Mouse (Mus musculus): ENCODE data around the gene Tmem255b.

Gene Tmem255b

GRCm38 (mm10) chr8:13446456-13446855, 11.5 kb downstream of the Tmem255b start:
- in situ Hi-C loops (cut with MboI, MseI) = no loop called here

DNA sequence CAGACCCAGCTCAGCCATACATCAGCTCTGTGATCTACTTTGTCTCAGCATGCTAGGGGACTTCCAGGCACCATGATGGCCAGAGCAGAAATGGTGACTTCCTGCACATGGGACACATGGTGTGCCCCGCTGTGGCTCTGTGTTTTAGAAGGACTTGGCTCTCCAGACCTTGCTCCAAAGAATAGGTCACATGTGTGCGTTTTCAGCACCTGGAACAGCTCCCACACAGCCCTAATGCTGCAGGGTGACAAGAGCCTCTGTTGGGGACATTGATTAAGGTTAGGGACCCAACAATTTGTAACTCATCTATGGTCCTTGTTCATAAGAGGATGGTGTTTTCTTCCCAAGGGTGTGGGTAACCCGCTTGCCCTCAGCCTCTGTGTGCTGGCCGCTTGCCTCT, 13.2 kb downstream of the Tmem255b start:
- in situ Hi-C loops (cut with MboI, MseI) = no loop called here

DNA sequence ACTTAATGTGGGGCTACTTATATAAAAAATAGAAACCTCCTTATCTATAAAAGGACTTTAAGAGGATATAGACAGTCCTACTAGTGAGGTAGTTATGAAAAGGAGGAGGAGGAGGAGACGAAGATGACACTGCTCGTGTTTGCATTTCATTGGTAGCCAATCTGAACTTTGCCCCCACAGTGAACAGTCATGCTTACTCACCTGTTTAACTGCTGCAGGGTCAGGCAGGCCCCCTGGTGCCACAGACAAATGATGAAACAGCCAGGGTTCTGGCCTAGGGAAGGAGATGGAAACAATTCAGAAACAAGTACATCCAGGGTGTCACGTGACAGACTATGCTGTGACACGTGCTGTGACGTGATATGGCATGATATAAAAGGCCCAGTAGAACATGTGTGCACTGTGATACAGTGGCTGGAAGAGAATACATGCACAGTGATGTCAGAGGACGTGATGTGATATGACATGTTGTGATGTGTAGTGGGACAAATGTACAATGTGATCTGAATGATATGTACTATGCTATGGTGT, 16.8 kb downstream of the Tmem255b start:
- in situ Hi-C loops (cut with MboI, MseI) = no loop called here

GRCm38 (mm10) chr8:13454341-13455113, 19.5 kb downstream of the Tmem255b start:
- in situ Hi-C loops (cut with MboI, MseI) = no loop called here

DNA sequence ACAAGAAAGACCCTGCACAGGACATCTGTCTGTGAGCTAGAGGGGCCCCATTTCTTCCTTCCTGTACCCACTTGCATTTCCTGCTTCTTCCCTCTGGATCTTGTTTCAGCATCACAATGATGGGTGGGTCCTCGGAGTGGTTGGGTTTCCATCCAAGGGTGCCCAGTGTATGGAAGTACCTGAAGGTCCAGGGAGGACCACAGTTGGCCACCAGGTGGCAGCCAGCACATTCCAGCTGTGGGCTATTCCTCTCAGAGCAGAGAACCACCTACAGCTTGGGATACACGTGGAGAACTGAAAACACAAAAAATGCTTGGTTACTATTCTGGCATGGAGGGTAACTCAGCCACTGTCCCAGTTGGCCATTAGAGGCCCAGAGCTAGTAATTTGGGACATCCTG, 20.3 kb downstream of the Tmem255b start:
- in situ Hi-C loops (cut with MboI, MseI) = no loop called here

- in situ Hi-C loops (cut with MboI, MseI) = no loop called here
Observed at GRCm38 (mm10) chr8:13459431-13459830, 24.4 kb downstream of the Tmem255b start.

GRCm38 (mm10) chr8:13461085-13461765, 26.2 kb downstream of the Tmem255b start:
- in situ Hi-C loops (cut with MboI, MseI) = loop anchor here (5.0 kb wide), 1 partner anchor 49 kb away; no protein-coding TSS in a partner anchor

DNA sequence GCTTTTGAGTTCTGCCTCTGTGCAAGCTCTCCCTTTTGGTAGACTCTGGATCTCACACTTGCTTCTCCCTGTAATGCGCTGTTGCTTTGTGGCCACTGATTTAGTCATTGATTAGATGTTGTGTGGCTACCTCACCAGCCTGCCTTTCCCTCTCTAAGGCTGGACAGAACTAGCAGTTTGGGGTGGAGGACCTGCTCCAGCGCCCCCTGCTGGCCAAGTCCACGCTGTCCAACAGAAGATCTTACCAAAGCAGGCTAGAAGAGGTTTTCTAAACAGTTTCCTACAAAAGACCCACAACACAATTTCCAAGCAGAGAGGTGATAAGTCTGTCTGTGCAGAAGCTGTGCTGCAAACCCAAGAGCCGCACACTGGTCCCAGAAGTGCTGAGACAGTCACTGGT, 26.9 kb downstream of the Tmem255b start:
- in situ Hi-C loops (cut with MboI, MseI) = loop anchor here (5.0 kb wide), 1 partner anchor 50 kb away; no protein-coding TSS in a partner anchor

- in situ Hi-C loops (cut with MboI, MseI) = loop anchor here (5.0 kb wide), 1 partner anchor 50 kb away; no protein-coding TSS in a partner anchor
Observed at GRCm38 (mm10) chr8:13462392-13462791, 27.4 kb downstream of the Tmem255b start.

GRCm38 (mm10) chr8:13465324-13465723, 30.3 kb downstream of the Tmem255b start:
- in situ Hi-C loops (cut with MboI, MseI) = no loop called here

DNA sequence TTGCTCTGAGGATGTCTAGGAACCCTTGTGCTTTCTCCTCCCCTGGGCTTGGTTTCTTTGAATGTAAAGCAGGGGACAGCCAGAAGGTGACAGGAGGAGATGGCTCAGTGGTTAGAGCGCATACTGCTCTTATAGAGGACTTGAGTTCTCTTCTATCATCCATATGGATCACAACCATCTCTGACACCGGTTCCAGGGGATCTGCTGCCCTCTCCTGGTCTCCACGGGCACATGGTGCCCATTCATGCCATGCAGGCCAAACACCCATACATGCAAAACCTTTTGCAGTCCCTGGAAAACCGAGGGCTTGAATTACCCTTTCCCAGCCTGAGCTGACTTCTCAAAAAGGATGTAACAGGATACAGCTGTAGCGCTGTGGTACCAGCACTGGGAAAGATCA, 32.0 kb downstream of the Tmem255b start:
- in situ Hi-C loops (cut with MboI, MseI) = no loop called here

- in situ Hi-C loops (cut with MboI, MseI) = no loop called here
Observed at GRCm38 (mm10) chr8:13468737-13469136, 33.7 kb downstream of the Tmem255b start.

GRCm38 (mm10) chr8:13471484-13471883, 36.5 kb downstream of the Tmem255b start:
- in situ Hi-C loops (cut with MboI, MseI) = no loop called here

DNA sequence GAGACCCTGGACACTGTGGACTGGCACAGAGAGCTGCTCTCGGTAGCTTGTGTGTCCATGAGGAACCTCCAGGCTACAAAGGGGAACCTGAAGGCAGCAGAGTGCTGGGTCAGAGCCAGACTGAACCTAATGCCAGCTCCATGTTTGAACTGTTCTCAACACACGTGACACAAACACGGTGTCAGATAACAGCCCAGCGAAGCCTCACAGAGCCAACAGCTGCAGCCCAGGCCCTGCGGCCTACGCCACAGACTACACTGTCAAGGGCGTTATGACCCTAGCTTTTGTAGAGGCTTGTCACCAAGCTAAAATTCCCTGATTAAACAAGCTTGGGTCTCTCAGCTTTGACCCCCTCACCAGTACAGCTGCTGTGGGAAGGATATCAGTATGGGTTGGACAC, 37.3 kb downstream of the Tmem255b start:
- in situ Hi-C loops (cut with MboI, MseI) = no loop called here

DNA sequence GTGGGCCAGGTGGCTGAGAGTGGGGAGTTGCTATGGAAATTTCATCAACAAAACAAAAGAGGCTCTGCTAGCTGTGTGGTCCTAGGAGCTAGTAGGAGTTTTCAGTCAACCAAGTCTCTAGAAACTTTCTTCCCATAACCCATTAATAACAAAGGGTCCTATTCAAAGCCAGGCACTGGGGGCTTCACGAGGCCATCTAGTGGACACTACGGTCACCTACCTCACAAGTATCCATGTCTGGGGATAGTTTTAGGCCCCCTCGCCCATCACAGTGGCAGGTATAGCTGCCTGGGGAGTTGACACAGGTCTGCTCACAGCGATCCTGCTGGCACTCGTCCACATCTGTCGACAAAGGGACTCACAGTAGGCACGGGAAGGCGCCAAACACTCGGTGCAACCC, 40.9 kb downstream of the Tmem255b start:
- in situ Hi-C loops (cut with MboI, MseI) = no loop called here

- in situ Hi-C loops (cut with MboI, MseI) = no loop called here
Observed at GRCm38 (mm10) chr8:13481089-13481554, 46.1 kb downstream of the Tmem255b start.

- in situ Hi-C loops (cut with MboI, MseI) = no loop called here
Observed at GRCm38 (mm10) chr8:13481596-13481995, 46.6 kb downstream of the Tmem255b start.

- in situ Hi-C loops (cut with MboI, MseI) = no loop called here
Observed at GRCm38 (mm10) chr8:13482101-13482801, 47.3 kb downstream of the Tmem255b start.

DNA sequence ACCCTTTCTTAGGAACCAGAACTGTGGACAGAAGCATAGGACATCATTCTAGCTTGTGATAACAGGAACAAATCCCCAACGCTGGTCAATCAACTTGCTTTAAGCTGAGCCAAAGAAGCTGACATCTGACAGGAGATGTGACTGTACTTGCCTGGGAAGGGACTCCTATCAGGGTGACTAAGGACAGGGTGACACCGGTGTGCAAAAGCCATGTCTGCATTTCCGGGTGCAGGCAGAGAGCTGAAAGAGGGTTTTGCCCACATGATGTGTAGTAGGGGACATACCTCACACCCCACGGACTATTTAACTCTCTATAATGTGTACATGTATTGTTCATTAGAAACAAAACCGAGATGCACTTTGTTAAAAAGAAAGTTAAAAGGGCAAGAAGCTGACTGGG, 48.2 kb downstream of the Tmem255b start:
- in situ Hi-C loops (cut with MboI, MseI) = no loop called here

- in situ Hi-C loops (cut with MboI, MseI) = no loop called here
Observed at GRCm38 (mm10) chr8:13489351-13489750, 54.4 kb downstream of the Tmem255b start.

DNA sequence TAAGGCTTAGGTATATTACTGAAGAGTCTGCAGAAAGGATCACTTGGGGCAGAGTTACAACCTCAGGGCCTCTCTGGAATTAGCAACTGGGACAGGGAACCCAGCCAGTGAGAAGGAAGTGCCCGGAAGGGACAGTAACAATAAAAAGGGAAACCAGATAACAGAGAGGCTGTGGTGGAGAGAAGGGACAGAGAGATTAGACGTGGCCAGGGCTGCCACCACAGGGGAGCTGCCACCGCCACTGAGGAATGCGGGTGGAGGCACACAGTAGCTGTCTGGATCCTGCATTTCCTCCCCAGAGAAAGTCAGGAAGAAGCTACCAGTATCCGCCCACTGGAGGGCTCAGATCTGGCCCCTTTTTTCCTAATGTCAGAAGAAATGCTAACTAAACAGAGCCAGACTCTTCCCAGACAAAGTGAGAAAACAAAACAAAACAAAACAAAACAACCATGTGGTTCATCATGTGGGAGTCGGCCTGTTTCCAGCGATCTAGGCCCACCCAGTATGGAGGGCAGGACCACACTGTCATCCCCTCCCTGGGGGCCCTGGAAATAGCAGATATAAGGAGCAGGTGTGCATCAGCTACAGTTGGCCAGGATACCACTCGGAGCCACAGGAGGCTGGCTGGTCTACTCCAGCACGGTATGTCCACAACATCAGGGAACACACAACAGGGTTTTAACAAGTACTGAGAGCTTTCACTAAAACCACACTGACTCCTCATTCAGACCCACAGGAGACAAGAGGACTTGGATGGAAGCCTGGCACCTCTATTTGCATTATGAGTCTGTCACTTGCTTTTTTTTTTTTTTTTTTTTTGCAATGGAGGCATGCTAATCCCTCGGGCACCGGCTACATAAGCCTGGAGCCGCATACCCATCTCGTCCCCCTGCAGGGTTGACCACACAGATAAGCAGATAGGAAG, 55.3 kb downstream of the Tmem255b start:
- in situ Hi-C loops (cut with MboI, MseI) = no loop called here

Data from regulatory T cell (primary cell).